Mouse (Mus musculus): Measurements from ENCODE around the gene Gm38431. TPM values are rescaled to one million over a fixed set of nuclear protein-coding genes. Genes with fewer than 3 reads are reported as not detected.
A peak's percentile ranks its signal among the peaks of the same experiment; 100 is the strongest.

Gm38431 gene
- total and polyA plus RNA-seq, 2 experiments from 2014 or later = 0.38 to 5.8 TPM

GRCm38 (mm10) chr9:21034481-21035085 is 57.2 kb downstream of the Gm38431 start:
- H3K9me3 ChIP-seq (ENCODE audit: low read length) = no peaks in the 10 kb centered on the region
- ATAC-seq (ENCODE audit: low FRiP score) (no peak), DNase-seq (ENCODE audit: low spot score) (no peak)
- no peaks in the 10 kb centered on the region for H3K36me3 ChIP-seq (ENCODE audit: insufficient read depth, low read length)
- TF ChIP-seq CTCF (IDR thresholded peaks at IDR 0.05) = no peak
- H3K27ac ChIP-seq (ENCODE audit: low read depth, low read length) = no peak overlapping the region
- H3K27me3 ChIP-seq (ENCODE audit: insufficient read depth, low read length) = peaks cover 63% of the 10 kb centered on the region
- H3K9ac ChIP-seq (replicated peaks; ENCODE audit: low read length, poor library complexity, severe bottlenecking) = no peak overlapping the region
- WGBS = 8% methylated on average over 17 of the region's 17 CpGs
- peaks cover 35% of the 10 kb centered on the region; the same call in 1 of the 2 replicates for H3K4me1 ChIP-seq (ENCODE audit: insufficient read depth, low read length)
- H3K4me2 ChIP-seq (ENCODE audit: low read depth, low read length, poor library complexity, severe bottlenecking) = no peak overlapping the region
- H3K4me3 ChIP-seq (ENCODE audit: low read depth, low read length) = peak overlapping the region; percentile 17

- under 1% methylated on average over 34 of the region's 34 CpGs for WGBS
- peak; percentile 53 for DNase-seq (ENCODE audit: low spot score)
- Histone ChIP-seq H3K4me1 (ENCODE audit: insufficient read depth, low read length) (peaks cover 36% of the 10 kb centered on the region; the same call in 1 of the 2 replicates), H3K9me3 (ENCODE audit: low read length) (no peaks in the 10 kb centered on the region), H3K27me3 (ENCODE audit: insufficient read depth, low read length) (peaks cover 70% of the 10 kb centered on the region), H3K27ac (ENCODE audit: low read depth, low read length) (no peak overlapping the region), H3K9ac (replicated peaks; ENCODE audit: low read length, poor library complexity, severe bottlenecking) (no peak overlapping the region), H3K4me2 (ENCODE audit: low read depth, low read length, poor library complexity, severe bottlenecking) (peak overlapping the region; percentile 98), H3K36me3 (ENCODE audit: insufficient read depth, low read length) (no peaks in the 10 kb centered on the region), H3K4me3 (ENCODE audit: low read depth, low read length) (peak overlapping the region; percentile 58)
- ATAC-seq (ENCODE audit: low FRiP score) = no peak
- no peak for TF ChIP-seq CTCF (IDR thresholded peaks at IDR 0.05)
Observed at GRCm38 (mm10) chr9:21033136-21033535, 58.7 kb downstream of the Gm38431 start.

- H3K4me1 ChIP-seq (ENCODE audit: insufficient read depth, low read length) = peaks cover 36% of the 10 kb centered on the region; the same call in 1 of the 2 replicates
Observed at GRCm38 (mm10) chr9:21032491-21032890, 59.3 kb downstream of the Gm38431 start.

GRCm38 (mm10) chr9:21031896-21032351 is 59.9 kb downstream of the Gm38431 start, which contains the start of gene Icam5:
Gene Icam5 (plus strand): TSS chr9:21032073.
- ATAC-seq (ENCODE audit: low FRiP score) (peak; percentile 17; the same call in 1 of the 2 replicates), DNase-seq (ENCODE audit: low spot score) (peak; percentile 59)
- 2% methylated on average over 33 of the region's 35 CpGs for WGBS
- Histone ChIP-seq H3K9me3 (ENCODE audit: low read length) (no peaks in the 10 kb centered on the region), H3K9ac (replicated peaks; ENCODE audit: low read length, poor library complexity, severe bottlenecking) (peak within 1 kb of the TSS; percentile 70), H3K27ac (ENCODE audit: low read depth, low read length) (peak within 1 kb of the TSS; percentile 52), H3K4me1 (ENCODE audit: insufficient read depth, low read length) (peaks cover 32% of the 10 kb centered on the region; the same call in 1 of the 2 replicates), H3K4me2 (ENCODE audit: low read depth, low read length, poor library complexity, severe bottlenecking) (peak within 1 kb of the TSS; percentile 98), H3K4me3 (ENCODE audit: low read depth, low read length) (peak within 1 kb of the TSS; percentile 58), H3K27me3 (ENCODE audit: insufficient read depth, low read length) (peaks cover 71% of the 10 kb centered on the region), H3K36me3 (ENCODE audit: insufficient read depth, low read length) (no peaks in the 10 kb centered on the region)
- TF ChIP-seq CTCF (IDR thresholded peaks at IDR 0.05) = no peak; the same call in 1 of the 2 replicates

More at GRCm38 (mm10) chr9:21032491-21032890, 59.3 kb downstream of the Gm38431 start:
- peak overlapping the region; percentile 58 for H3K4me3 ChIP-seq (ENCODE audit: low read depth, low read length)
- H3K4me2 ChIP-seq (ENCODE audit: low read depth, low read length, poor library complexity, severe bottlenecking) = peak overlapping the region; percentile 98
- H3K27ac ChIP-seq (ENCODE audit: low read depth, low read length) = no peak overlapping the region
- no peak for ATAC-seq (ENCODE audit: low FRiP score)
- peak overlapping the region; percentile 70 for H3K9ac ChIP-seq (replicated peaks; ENCODE audit: low read length, poor library complexity, severe bottlenecking)
- 3% methylated on average over 7 of the region's 7 CpGs for WGBS
- no peaks in the 10 kb centered on the region for H3K9me3 ChIP-seq (ENCODE audit: low read length)
- TF ChIP-seq CTCF (IDR thresholded peaks at IDR 0.05) = no peak
- no peaks in the 10 kb centered on the region for H3K36me3 ChIP-seq (ENCODE audit: insufficient read depth, low read length)
- H3K27me3 ChIP-seq (ENCODE audit: insufficient read depth, low read length) = peaks cover 75% of the 10 kb centered on the region
- DNase-seq (ENCODE audit: low spot score) = no peak

GRCm38 (mm10) chr9:21031251-21031895 is 60.4 kb downstream of the Gm38431 start:
- Histone ChIP-seq H3K4me1 (ENCODE audit: insufficient read depth, low read length) (peaks cover 26% of the 10 kb centered on the region; the same call in 1 of the 2 replicates), H3K36me3 (ENCODE audit: insufficient read depth, low read length) (no peaks in the 10 kb centered on the region), H3K4me2 (ENCODE audit: low read depth, low read length, poor library complexity, severe bottlenecking) (peak overlapping the region; percentile 98), H3K9me3 (ENCODE audit: low read length) (no peaks in the 10 kb centered on the region), H3K27ac (ENCODE audit: low read depth, low read length) (peak overlapping the region; percentile 52), H3K27me3 (ENCODE audit: insufficient read depth, low read length) (peaks cover 66% of the 10 kb centered on the region), H3K9ac (replicated peaks; ENCODE audit: low read length, poor library complexity, severe bottlenecking) (peak overlapping the region; percentile 70), H3K4me3 (ENCODE audit: low read depth, low read length) (peak overlapping the region; percentile 58)
- DNase-seq (ENCODE audit: low spot score) (peak; percentile 70), ATAC-seq (ENCODE audit: low FRiP score) (peak; percentile 60)
- under 1% methylated on average over 36 of the region's 36 CpGs for WGBS
- no peak; the same call in 1 of the 2 replicates for TF ChIP-seq CTCF (IDR thresholded peaks at IDR 0.05)
